ENCODE assay signal across 8 mouse cellular contexts in genomic region chr14:61497716-61498490, GRCm38 (mm10). TPM values are rescaled to one million over a fixed set of nuclear protein-coding genes. Genes with fewer than 3 reads are reported as not detected.
DNase-seq lines count a peak whose midpoint lies in the region; ATAC-seq lines count a peak whose summit lies in the region.

No protein-coding gene starts in this region.

- H3K36me3 ChIP-seq in forebrain, embryonic 16.5 days (ENCODE audit: control insufficient read depth, insufficient read depth), result no peaks in the 10 kb centered on the region

- intact Hi-C loops in heart, postnatal 25 days (cut with DNase I), result loop anchor here (1.0 to 10.0 kb wide), 3 partner anchors 59 to 167 kb away; partner anchors contain the start of genes Ebpl and Kpna3

- H3K9me3 ChIP-seq in forebrain, embryonic 16.5 days (ENCODE audit: control insufficient read depth, low read length), result no peaks in the 10 kb centered on the region

- ATAC-seq in forebrain, embryonic 16.5 days, result peak; percentile 76; the same call in 1 of the 2 replicates

- no peak overlapping the region for H3K9ac ChIP-seq in forebrain, embryonic 16.5 days (replicated peaks; ENCODE audit: low read depth, low read length)

- H3K4me1 ChIP-seq in forebrain, embryonic 16.5 days (replicated peaks; ENCODE audit: control insufficient read depth, insufficient read depth, low read length), result no peaks in the 10 kb centered on the region

- H3K4me3 ChIP-seq in forebrain, embryonic 16.5 days (replicated peaks; ENCODE audit: low read length), result no peak overlapping the region

- H3K27ac ChIP-seq in forebrain, embryonic 16.5 days (ENCODE audit: low read length), result no peak overlapping the region

- WGBS in forebrain, embryonic 16.5 days, result 41% methylated on average over 20 of the region's 20 CpGs

- DNase-seq in MN1 (ENCODE audit: low spot score), result peak; percentile 66
- DNase-seq in cerebellum, adult 11 months, result peak; percentile 68
- peak; percentile 40 for DNase-seq in heart, postnatal 25 days (ENCODE audit: low spot score)
- DNase-seq in layer of hippocampus, postnatal 25 days (ENCODE audit: extremely low spot score in 1 of 2, low spot score in 1 of 2), result peak; percentile 63 to 69
- DNase-seq in lung, postnatal 4 days, result peak; percentile 80 to 85
- peak; percentile 71 to 77 for DNase-seq in right cerebral cortex, postnatal 10 days (ENCODE audit: low spot score in 2 of 2)
- peak; percentile 64 to 77 for DNase-seq in urinary bladder, postnatal 36 days (ENCODE audit: low spot score in 2 of 2)

- no peak overlapping the region for H3K4me2 ChIP-seq in forebrain, embryonic 16.5 days (ENCODE audit: low read length)

- H3K27me3 ChIP-seq in forebrain, embryonic 16.5 days (replicated peaks; ENCODE audit: control insufficient read depth, insufficient read depth, low read length), result no peaks in the 10 kb centered on the region

RNA-seq across cellular contexts. Expression of gene Kpna3, which starts 58.2 kb away (rescaled TPM):
- 88.0 and 101 TPM in 2 replicates for polyA plus RNA-seq in forebrain, embryonic 16.5 days (2015; fragmentation: Nextera tagmentation; extraction: Ambion mirVana)
- 10 to 100 TPM; 49.8 to 51.0 TPM for total RNA-seq in heart, postnatal 25 days (2021)
- total RNA-seq in layer of hippocampus, postnatal 25 days (2021), result 10 to 100 TPM; 67.5 to 71.4 TPM

RNA-seq across cellular contexts. Expression of gene Spryd7, which starts 58.8 kb away (rescaled TPM):
- polyA plus RNA-seq in forebrain, embryonic 16.5 days (2015; fragmentation: Nextera tagmentation; extraction: Ambion mirVana), result 45.2 and 48.5 TPM in 2 replicates
- 10 to 100 TPM; 55.8 to 63.8 TPM for total RNA-seq in heart, postnatal 25 days (2021)
- 10 to 100 TPM; 48.4 to 48.7 TPM for total RNA-seq in layer of hippocampus, postnatal 25 days (2021)
